Mouse (Mus musculus) limb, embryonic 14.5 days (tissue): ENCODE data around the gene Mrpl11. TPM values are rescaled to one million over a fixed set of nuclear protein-coding genes. Genes with fewer than 3 reads are reported as not detected.

Experiments used
- ATAC-seq: fragments of 200-750 bp; cut with Nextera tagmentation; 2 replicates; pipeline ENCODE4 v1.8.0; 2017; ENCODE audit warnings: low read depth, moderate number of reproducible peaks, moderate TSS enrichment; ENCODE audit not compliant: low FRiP score
- DNase-seq: peaks from one replicate; pipeline ENCODE4 v3.0.0-alpha.2; 2015; ENCODE audit warnings: low spot score
- H3K27ac ChIP-seq: fragments of 300-500 bp; sonication (generic); replicated peaks from 2 replicates; pipeline ENCODE4 v1.5.1; 2014; ENCODE audit warnings: low read depth, mild to moderate bottlenecking, low read length, moderate library complexity, mixed read lengths
- H3K27me3 ChIP-seq: fragments of 300-500 bp; sonication (generic); 2 replicates; pipeline ENCODE4 v1.6.1; 2014; ENCODE audit warnings: low read length, mixed read lengths; ENCODE audit not compliant: control insufficient read depth, insufficient read depth
- H3K36me3 ChIP-seq: fragments of 300-500 bp; sonication (generic); 2 replicates; pipeline ENCODE4 v1.6.1; 2014; ENCODE audit warnings: mild to moderate bottlenecking, low read length, moderate library complexity, mixed read lengths; ENCODE audit not compliant: control insufficient read depth, insufficient read depth
- H3K4me1 ChIP-seq: fragments of 300-500 bp; sonication (generic); 2 replicates; pipeline ENCODE4 v1.6.1; 2014; ENCODE audit warnings: antibody characterized with exemption, low read length, mixed read lengths; ENCODE audit not compliant: control insufficient read depth, insufficient read depth
- H3K4me2 ChIP-seq: fragments of 300-500 bp; sonication (generic); replicated peaks from 2 replicates; pipeline ENCODE4 v1.6.1; 2014; ENCODE audit warnings: low read depth, mild to moderate bottlenecking, low read length, moderate library complexity; ENCODE audit not compliant: severe bottlenecking
- H3K4me3 ChIP-seq: fragments of 300-500 bp; sonication (generic); replicated peaks from 2 replicates; pipeline ENCODE4 v1.5.1; 2014; ENCODE audit warnings: low read length
- H3K9ac ChIP-seq: fragments of 300-500 bp; sonication (generic); 2 replicates; pipeline ENCODE4 v1.6.1; 2014; ENCODE audit warnings: mild to moderate bottlenecking, low read depth, low read length, moderate library complexity; ENCODE audit not compliant: severe bottlenecking
- H3K9me3 ChIP-seq: fragments of 300-500 bp; sonication (generic); 2 replicates; pipeline ENCODE4 v1.6.1; 2016; ENCODE audit warnings: low read length; ENCODE audit not compliant: control insufficient read depth
- POLR2A ChIP-seq: fragments of 200-500 bp; IDR thresholded peaks from 2 replicates; pipeline ENCODE4 v1.8.0; 2012; ENCODE audit warnings: inconsistent platforms, mild to moderate bottlenecking, moderate library complexity, borderline replicate concordance; ENCODE audit not compliant: insufficient read depth, insufficient read length; ENCODE audit errors: extremely low read depth
- WGBS: fragments of 180-500 bp; shearing (Covaris S2); extraction: QIAGEN DNeasy Blood & Tissue Kit; methylation state at CpG from one replicate; pipeline ENCODE4 v1.1.7; 2014; 5-methylcytosine and 5-hydroxymethylcytosine counted together
- polyA plus RNA-seq, 2 experiments: library from polyadenylated mRNA; depleted of rRNA in 1 of 2; stranded (reverse) in 1 of 2; unstranded in 1 of 2; fragments of >200 nt; fragmentation: Nextera tagmentation in 1 of 2; extraction: Ambion mirVana in 1 of 2; gene quantifications; 2 replicates each; pipeline versions ENCODE4 v1.2.1 to v1.2.3; 2012 to 2014

The Mrpl11 gene
- polyA plus RNA-seq (2012; rRNA removed) (59.5 and 74.3 TPM in 2 replicates), polyA plus RNA-seq (2014; fragmentation: Nextera tagmentation; extraction: Ambion mirVana) (105 and 108 TPM in 2 replicates)

- Histone ChIP-seq H3K4me2 (peak within 1 kb of the TSS; percentile 64), H3K27me3 (no peaks in the 10 kb centered on the region), H3K36me3 (peaks cover 27% of the 10 kb centered on the region), H3K9me3 (no peaks in the 10 kb centered on the region), H3K4me1 (peaks cover 4% of the 10 kb centered on the region; the same call in 1 of the 2 replicates), H3K9ac (peak within 1 kb of the TSS; percentile 66), H3K4me3 (peak within 1 kb of the TSS; percentile 73), H3K27ac (peak within 1 kb of the TSS; percentile 73)
- under 1% methylated on average over 34 of the region's 34 CpGs for WGBS
- no peak for TF ChIP-seq POLR2A
- peak; percentile 99 for ATAC-seq
- peak; percentile 93 for DNase-seq
These were observed at the start of gene Mrpl11 for GRCm38 (mm10) chr19:4961928-4962601. Mrpl11 (plus strand) TSS chr19:4962147.

GRCm38 (mm10) chr19:4915924-4916603 lies 45.9 kb upstream of the Mrpl11 start:
- no peak for TF ChIP-seq POLR2A
- Histone ChIP-seq H3K4me1 (no peaks in the 10 kb centered on the region), H3K4me3 (no peak overlapping the region), H3K36me3 (peaks cover 94% of the 10 kb centered on the region), H3K9ac (no peak overlapping the region), H3K27me3 (no peaks in the 10 kb centered on the region), H3K4me2 (no peak overlapping the region), H3K9me3 (no peaks in the 10 kb centered on the region), H3K27ac (no peak overlapping the region)
- WGBS: 93% methylated on average over 15 of the region's 15 CpGs
- no peak for DNase-seq
- ATAC-seq: no peak

- Histone ChIP-seq H3K36me3 (peaks cover 98% of the 10 kb centered on the region), H3K9me3 (no peaks in the 10 kb centered on the region), H3K4me1 (no peaks in the 10 kb centered on the region), H3K4me3 (no peak overlapping the region), H3K27me3 (no peaks in the 10 kb centered on the region), H3K4me2 (no peak overlapping the region), H3K27ac (no peak overlapping the region), H3K9ac (no peak overlapping the region)
- no peak for TF ChIP-seq POLR2A
- ATAC-seq (no peak), DNase-seq (no peak)
- WGBS: 90% methylated on average over 9 of the region's 10 CpGs
These were observed 45.1 kb upstream of the Mrpl11 start for GRCm38 (mm10) chr19:4916827-4917226.

DNA sequence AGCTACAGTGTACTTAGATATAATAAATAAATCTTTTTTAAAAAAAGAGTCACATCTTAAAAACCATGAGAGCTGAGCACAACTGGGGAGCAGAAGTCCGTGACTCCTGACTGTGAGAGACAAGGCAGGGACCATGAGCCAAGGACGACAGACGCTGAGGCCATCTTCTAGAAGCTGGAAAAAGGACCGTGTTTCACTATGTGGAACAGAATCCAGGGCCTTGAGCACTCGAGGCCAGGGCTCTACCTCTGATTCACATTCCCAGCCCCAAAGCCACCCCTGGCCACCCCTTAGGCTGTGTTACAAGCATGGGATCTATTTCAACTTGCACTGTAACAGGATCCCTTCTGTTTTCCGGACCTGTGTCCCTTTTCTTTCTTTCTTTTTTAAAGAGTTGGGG lies 42.3 kb upstream of the Mrpl11 start:
- 81% methylated on average over 6 of the region's 6 CpGs for WGBS

DNA sequence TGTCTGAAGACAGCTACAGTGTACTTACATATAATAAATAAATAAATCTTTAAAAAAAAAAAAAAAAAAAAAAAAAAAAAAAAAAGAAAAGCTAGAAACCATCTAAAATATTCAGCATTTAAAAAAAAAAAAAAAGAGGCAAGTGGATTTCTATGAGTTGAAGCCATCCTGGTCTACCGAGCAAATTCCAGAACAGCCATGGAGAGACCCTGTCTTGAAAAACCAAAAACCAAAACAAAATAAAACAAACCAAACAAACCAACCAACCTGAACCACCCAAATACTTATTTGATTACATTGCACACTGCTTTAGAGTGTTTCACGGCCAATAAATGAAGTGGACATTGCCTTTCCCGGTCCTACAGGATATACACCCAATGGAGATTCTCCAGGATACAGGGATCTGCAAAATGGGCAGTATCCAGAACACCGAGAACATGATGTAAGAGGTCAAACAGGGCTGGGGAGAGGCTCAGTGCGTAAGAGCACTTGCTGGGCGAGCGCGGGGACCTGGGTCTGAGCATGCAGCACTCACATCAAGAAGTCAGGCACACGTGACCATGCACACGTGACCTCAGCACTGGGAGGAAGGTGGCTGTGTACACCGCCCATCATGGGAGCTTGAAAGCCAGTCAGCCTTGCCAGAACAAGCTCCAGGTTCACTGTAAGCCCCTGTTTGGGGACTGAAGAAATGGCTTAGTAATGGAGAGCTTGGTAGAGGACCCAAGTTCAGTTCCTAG lies 36.7 kb upstream of the Mrpl11 start:
- Histone ChIP-seq H3K4me2 (no peak overlapping the region), H3K27me3 (no peaks in the 10 kb centered on the region), H3K4me3 (no peak overlapping the region), H3K4me1 (peaks cover 9% of the 10 kb centered on the region; the same call in 1 of the 2 replicates), H3K9ac (no peak overlapping the region), H3K9me3 (no peaks in the 10 kb centered on the region), H3K36me3 (peaks cover 57% of the 10 kb centered on the region), H3K27ac (no peak overlapping the region)
- no peak for TF ChIP-seq POLR2A
- WGBS: 99% methylated on average over 11 of the region's 11 CpGs
- ATAC-seq (no peak), DNase-seq (no peak)

More for the DNA sequence above, 42.3 kb upstream of the Mrpl11 start:
- H3K9ac ChIP-seq: no peak overlapping the region
- ATAC-seq (no peak), DNase-seq (no peak)
- no peak overlapping the region for H3K4me2 ChIP-seq
- H3K36me3 ChIP-seq: peaks cover 97% of the 10 kb centered on the region
- no peak for TF ChIP-seq POLR2A
- H3K4me1 ChIP-seq: no peaks in the 10 kb centered on the region
- no peaks in the 10 kb centered on the region for H3K9me3 ChIP-seq
- H3K4me3 ChIP-seq: no peak overlapping the region
- H3K27me3 ChIP-seq: no peaks in the 10 kb centered on the region
- H3K27ac ChIP-seq: no peak overlapping the region
